Mouse (Mus musculus): ENCODE data around the gene Wdr38. TPM values are rescaled to one million over a fixed set of nuclear protein-coding genes. Genes with fewer than 3 reads are reported as not detected.
"Not testable (repeated sequence)": the region's sequence is repeated elsewhere in the genome, so short reads cannot be mapped to it uniquely, and the experiment has no call there.

The Wdr38 gene
- total RNA-seq, 1 experiment from 2014 or later = 0.65 TPM

DNA sequence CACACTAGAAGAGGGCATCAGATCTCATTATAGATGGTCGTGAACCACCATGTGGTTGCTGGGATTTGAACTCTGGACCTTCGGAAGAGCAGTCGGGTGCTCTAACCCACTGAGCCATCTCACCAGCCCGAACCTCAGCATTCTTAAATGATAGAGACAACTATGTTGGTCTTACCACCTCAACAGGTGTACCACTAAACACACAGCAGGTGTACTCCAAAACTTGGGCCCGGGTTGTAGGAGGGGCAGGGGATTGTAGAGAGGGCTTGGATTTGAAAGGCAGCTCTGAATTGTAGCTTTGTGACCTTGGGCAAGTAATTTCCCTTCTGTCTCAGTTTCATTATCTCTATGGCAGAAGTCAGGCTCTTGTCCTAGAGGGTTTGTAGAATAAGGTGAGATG lies 12.9 kb downstream of the Wdr38 start:
- not testable (repeated sequence) for ATAC-seq (replicated peaks in 1 of 2; ENCODE audit: insufficient read depth in 1 of 2, low FRiP score in 2 of 2, low TSS enrichment in 1 of 2, low read depth in 1 of 2, poor library complexity in 2 of 2, severe bottlenecking in 2 of 2)

DNA sequence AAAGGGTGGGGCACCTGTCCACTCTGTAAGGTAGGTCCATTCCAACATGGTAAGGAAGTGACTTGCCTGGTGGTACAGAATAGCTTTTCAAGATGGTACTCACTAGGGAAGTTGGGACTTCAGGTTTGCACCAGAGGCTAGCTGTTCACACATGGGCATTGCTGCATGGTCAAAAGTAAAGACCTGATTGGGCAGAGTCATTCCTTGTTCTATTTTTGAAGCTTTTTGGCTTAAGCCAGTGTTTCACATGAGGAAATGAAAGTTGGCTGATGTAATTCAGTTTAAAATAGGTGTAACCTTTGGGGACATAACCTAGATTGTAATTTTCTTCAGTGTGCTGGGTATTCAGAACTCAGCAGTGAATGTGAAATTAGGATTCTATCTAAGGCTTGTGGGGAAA lies 14.0 kb downstream of the Wdr38 start:
- no peak for ATAC-seq (replicated peaks in 1 of 2; ENCODE audit: insufficient read depth in 1 of 2, low FRiP score in 2 of 2, low TSS enrichment in 1 of 2, low read depth in 1 of 2, poor library complexity in 2 of 2, severe bottlenecking in 2 of 2)

DNA sequence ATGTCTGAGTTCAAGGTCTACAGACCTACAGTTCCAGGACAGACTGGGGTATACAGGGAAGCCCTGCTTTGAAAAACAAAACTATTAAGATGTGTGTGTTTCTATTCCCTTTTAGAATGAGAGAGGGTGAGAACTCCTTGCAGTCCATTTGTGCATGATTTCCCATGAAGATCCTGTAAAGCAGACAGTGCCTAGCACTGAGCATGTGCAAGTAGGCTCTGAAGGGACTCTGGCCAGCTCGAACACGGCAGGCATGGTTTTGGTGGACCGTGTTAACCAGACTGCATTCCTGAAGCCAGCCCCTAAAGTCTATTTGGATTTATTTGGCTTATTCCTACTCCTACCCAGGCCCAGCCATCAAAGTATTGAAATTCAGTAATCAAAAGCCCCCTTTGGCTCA lies 14.7 kb downstream of the Wdr38 start:
- no peak for ATAC-seq (replicated peaks in 1 of 2; ENCODE audit: insufficient read depth in 1 of 2, low FRiP score in 2 of 2, low TSS enrichment in 1 of 2, low read depth in 1 of 2, poor library complexity in 2 of 2, severe bottlenecking in 2 of 2)

DNA sequence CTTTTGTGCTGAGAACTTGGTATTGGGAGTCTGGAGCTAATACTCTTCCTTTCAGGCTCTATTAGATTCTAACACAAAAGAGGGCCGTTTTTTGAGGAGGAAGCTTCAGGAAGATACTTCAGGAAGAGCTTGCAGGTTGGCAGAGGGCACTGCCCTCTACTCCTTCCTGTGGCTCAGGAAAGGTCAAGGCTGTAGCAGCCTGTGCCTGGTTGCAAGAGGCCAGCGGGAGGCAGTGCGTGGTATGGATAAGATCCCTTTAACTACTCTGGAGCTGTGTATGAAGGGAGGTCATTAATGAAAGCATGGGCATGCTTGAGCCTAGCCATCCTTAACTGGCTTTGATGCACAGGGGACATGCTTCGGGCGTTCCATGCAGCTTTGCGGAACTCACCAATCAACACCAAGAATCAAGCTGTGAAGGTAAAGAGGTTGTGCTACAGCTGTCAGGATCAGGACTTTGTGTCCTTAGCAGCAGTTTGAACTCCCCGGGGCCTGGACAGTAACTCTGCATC lies 15.5 kb downstream of the Wdr38 start:
- ATAC-seq (replicated peaks in 1 of 2; ENCODE audit: insufficient read depth in 1 of 2, low FRiP score in 2 of 2, low TSS enrichment in 1 of 2, low read depth in 1 of 2, poor library complexity in 2 of 2, severe bottlenecking in 2 of 2) = no peak

DNA sequence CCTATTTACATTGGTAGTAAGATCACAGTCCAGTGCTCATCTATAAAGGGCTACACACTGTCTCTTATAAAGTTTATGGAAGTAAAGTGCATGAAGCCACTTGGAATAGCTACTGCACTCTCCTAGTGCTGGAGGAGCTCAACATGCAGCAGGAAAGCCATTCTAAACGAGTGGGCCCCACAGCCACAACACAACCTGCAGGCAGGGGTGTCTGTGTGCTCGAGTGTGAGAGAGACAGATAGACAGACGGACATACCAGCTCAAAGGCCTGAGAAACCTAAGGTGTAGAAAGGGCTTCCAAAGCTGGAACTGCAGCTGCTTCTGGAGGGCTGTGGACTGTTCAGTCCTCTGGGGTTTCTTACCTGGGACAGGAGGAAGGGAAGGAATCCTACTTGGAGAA lies 19.3 kb downstream of the Wdr38 start:
- no peak for ATAC-seq (replicated peaks in 1 of 2; ENCODE audit: insufficient read depth in 1 of 2, low FRiP score in 2 of 2, low TSS enrichment in 1 of 2, low read depth in 1 of 2, poor library complexity in 2 of 2, severe bottlenecking in 2 of 2)

DNA sequence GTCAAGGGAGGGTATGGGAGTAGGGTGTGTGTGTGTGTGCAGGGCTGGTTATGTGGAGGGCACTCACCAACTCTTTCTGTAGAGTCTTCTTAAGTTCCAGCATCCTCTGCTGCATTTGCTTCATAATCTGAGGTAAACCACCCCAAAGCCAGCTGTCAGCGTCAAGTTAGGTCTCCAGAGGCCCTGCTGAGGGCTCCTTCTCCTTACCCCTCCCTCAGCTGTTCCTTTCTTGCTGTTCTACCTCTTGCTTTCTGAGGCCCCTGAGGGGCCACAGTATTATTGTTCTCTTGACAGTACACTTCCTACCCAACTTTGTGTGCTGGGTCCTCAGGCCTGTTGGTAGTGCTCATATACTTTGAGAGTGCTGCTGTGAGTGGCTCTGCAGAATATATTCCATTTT lies 22.7 kb downstream of the Wdr38 start:
- ATAC-seq (replicated peaks in 1 of 2; ENCODE audit: insufficient read depth in 1 of 2, low FRiP score in 2 of 2, low TSS enrichment in 1 of 2, low read depth in 1 of 2, poor library complexity in 2 of 2, severe bottlenecking in 2 of 2) = no peak

DNA sequence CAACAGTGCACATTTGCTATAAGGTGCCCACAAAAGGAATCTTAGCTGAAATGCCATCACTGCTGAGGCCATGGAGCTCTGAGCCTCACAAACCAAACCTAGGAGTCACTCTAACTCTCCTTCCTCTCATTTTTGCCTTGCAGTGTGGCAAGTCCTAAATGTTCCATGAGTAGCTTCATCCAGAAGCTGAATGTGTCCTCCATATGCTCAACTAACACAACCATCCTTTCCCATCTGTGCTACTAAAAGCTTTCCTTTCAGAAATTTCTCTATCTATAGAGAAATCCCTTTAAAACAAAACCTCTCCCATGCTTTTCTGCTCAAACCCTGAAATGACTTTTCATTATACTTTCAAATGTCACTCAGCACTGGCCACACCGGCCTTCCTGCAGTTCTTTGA lies 34.3 kb downstream of the Wdr38 start:
- no peak for ATAC-seq (replicated peaks in 1 of 2; ENCODE audit: insufficient read depth in 1 of 2, low FRiP score in 2 of 2, low TSS enrichment in 1 of 2, low read depth in 1 of 2, poor library complexity in 2 of 2, severe bottlenecking in 2 of 2)

DNA sequence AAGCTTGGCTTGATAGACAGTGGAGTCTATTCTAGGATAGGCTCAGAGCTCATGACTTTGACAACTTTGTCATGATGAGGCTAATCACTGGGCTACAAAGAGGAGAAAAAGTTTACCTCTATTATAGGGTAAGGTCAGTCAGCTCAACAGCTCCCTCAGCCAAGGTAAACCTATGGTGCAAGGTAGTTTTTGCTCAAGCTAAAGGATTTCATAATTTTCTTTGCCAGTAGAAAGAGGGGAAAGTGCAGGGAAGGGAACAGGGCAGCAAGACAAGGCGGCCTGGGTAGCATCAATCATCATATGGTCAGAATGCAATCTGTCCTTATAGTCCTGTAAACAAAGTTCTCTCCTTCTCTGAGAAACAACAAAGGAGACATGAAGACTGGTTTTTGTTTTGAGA lies 42.9 kb downstream of the Wdr38 start:
- ATAC-seq (replicated peaks in 1 of 2; ENCODE audit: insufficient read depth in 1 of 2, low FRiP score in 2 of 2, low TSS enrichment in 1 of 2, low read depth in 1 of 2, poor library complexity in 2 of 2, severe bottlenecking in 2 of 2) = no peak

DNA sequence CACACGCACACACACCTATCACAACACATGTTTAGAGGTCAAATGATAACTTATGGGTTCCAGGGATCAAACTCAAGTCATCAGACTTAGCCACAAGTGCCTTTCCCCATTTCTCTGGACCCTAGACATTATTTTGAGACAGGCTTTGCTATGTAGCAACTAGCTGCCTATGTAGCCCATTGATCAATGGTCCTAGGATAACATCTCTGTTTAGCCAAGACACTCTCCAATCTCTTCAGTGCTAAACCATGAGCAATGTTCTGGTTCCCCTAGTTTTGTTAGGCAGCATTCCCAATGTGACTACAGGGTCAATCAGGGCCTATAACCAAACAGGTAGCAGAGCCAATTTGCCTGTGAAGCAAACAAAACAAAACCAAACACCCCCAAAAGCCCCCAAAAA lies 51.2 kb downstream of the Wdr38 start:
- ATAC-seq (replicated peaks in 1 of 2; ENCODE audit: insufficient read depth in 1 of 2, low FRiP score in 2 of 2, low TSS enrichment in 1 of 2, low read depth in 1 of 2, poor library complexity in 2 of 2, severe bottlenecking in 2 of 2) = no peak

Other genes starting within 250 kb of the Wdr38 start
- 0.13 and 3.2 TPM in 2 replicates for gene Nr6a1, start 69.8 kb upstream of the Wdr38 start, total RNA-seq (2017)
- 0.25 TPM in 1 of 2 replicates, not detected in the other for gene Olfml2a, start 65.5 kb upstream of the Wdr38 start, total RNA-seq (2017)
- 61.2 and 64.3 TPM in 2 replicates for gene Arpc5l, start 7.9 kb downstream of the Wdr38 start, total RNA-seq (2017)
- gene Rpl35, start 8.1 kb downstream of the Wdr38 start, total RNA-seq (2017) = 1,207 and 1,504 TPM in 2 replicates
- 27.3 and 33.0 TPM in 2 replicates for gene Golga1, start 68.1 kb downstream of the Wdr38 start, total RNA-seq (2017)
- gene Scai, start 193.3 kb downstream of the Wdr38 start, total RNA-seq (2017) = 17.8 and 25.8 TPM in 2 replicates
- gene Ppp6c, start 229.0 kb downstream of the Wdr38 start, total RNA-seq (2017) = 50.3 and 66.5 TPM in 2 replicates